Mouse (Mus musculus): ENCODE measurements around the gene Smarcd2. TPM values are rescaled to one million over a fixed set of nuclear protein-coding genes. Genes with fewer than 3 reads are reported as not detected.
"Not testable (repeated sequence)": the region's sequence is repeated elsewhere in the genome, so short reads cannot be mapped to it uniquely, and the experiment has no call there.

Smarcd2 gene
- polyA plus RNA-seq, 1 experiment from 2014 or later: 35.1 TPM

DNA sequence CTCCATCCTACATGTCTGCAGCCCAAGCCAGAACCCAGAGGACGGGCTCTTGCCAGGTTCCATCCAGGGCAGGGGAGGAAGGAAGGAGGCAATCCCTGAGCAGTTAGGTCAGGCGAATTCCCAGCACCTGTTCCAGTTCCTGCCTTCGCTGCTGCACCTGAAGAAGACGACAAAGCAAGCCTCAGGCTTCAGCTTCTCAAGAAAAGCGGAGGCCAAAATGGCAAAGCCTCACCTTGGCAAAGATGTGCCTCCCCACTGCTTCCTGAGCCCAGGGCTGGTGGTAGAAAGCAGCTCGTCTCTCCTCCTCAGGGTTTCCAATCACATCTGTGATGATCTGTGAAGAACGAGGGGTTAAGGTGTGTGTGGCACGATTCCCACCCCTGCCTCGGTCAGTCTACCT lies 8.8 kb downstream of the Smarcd2 start:
- Histone ChIP-seq H3K4me3 (no peak overlapping the region), H3K9ac (no peak overlapping the region), H3K4me1 (peaks cover 21% of the 10 kb centered on the region), H3K27me3 (no peaks in the 10 kb centered on the region), H3K36me3 (peaks cover 80% of the 10 kb centered on the region), H3K4me2 (replicated peaks) (no peak overlapping the region), H3K27ac (no peak overlapping the region), H3K9me3 (replicated peaks) (no peaks in the 10 kb centered on the region)
- no peak for ATAC-seq (ENCODE audit: low FRiP score)
- 96% methylated on average over 9 of the region's 9 CpGs for WGBS

DNA sequence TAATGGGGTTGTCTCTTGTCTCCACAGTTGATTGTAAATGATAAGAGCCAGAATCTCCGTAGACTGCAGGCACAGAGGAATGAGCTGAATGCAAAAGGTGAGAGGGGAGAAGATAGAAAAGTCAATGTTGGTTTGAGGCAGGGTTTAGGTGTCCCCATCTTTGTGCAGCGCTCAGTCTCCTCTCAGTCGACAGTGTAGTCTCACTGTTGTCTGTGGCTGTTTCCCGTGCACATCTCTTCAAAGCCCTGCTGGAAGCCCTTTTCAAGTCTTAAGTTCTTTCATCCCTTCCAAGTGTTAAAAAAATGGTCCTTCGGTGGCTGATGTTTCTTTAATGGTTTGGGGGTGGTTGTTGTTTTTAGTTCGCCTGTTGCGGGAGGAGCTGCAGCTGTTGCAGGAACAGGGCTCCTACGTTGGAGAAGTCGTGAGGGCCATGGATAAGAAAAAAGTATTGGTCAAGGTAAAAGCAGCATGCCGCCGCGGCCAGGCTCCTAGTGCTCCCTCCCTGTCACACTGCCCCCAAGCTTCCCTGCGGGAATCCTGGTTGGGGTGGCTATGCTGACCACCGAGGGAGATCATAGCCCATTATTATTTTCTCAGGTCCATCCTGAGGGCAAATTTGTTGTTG lies 11.8 kb downstream of the Smarcd2 start:
- Histone ChIP-seq H3K27ac (no peak overlapping the region), H3K4me2 (replicated peaks) (no peak overlapping the region), H3K4me3 (no peak overlapping the region), H3K27me3 (no peaks in the 10 kb centered on the region), H3K9ac (no peak overlapping the region), H3K9me3 (replicated peaks) (no peaks in the 10 kb centered on the region), H3K4me1 (peaks cover 13% of the 10 kb centered on the region), H3K36me3 (peaks cover 77% of the 10 kb centered on the region)
- WGBS: 82% methylated on average over 14 of the region's 14 CpGs
- ATAC-seq (ENCODE audit: low FRiP score): no peak

DNA sequence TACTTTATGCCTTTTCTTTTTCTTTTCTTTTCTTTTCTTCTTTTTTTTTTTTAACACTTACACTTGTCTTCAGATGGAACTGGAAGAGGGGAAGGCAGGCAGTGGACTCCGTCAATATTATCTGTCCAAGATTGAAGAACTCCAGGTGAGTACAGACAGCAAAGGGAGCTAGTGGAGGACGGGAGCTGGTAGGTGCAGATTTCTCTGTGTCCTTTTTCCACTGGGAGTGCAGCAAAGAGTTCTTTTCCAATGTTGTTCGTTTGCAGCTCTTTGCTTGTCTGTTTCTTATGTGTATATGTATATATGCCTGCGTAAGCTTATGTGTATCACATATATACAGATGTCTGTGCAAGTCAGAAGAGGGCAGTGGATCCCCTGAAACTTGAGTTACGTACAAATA lies 16.0 kb downstream of the Smarcd2 start:
- peak overlapping the region; percentile 84 for H3K4me2 ChIP-seq (replicated peaks)
- no peaks in the 10 kb centered on the region for H3K27me3 ChIP-seq
- H3K27ac ChIP-seq: no peak overlapping the region
- ATAC-seq (ENCODE audit: low FRiP score): no peak
- WGBS: 71% methylated on average over 5 of the region's 5 CpGs
- H3K4me3 ChIP-seq: peak overlapping the region; percentile 69
- peaks cover 21% of the 10 kb centered on the region for H3K4me1 ChIP-seq
- no peaks in the 10 kb centered on the region for H3K9me3 ChIP-seq (replicated peaks)
- H3K9ac ChIP-seq: peak overlapping the region; percentile 87
- peaks cover 61% of the 10 kb centered on the region for H3K36me3 ChIP-seq

DNA sequence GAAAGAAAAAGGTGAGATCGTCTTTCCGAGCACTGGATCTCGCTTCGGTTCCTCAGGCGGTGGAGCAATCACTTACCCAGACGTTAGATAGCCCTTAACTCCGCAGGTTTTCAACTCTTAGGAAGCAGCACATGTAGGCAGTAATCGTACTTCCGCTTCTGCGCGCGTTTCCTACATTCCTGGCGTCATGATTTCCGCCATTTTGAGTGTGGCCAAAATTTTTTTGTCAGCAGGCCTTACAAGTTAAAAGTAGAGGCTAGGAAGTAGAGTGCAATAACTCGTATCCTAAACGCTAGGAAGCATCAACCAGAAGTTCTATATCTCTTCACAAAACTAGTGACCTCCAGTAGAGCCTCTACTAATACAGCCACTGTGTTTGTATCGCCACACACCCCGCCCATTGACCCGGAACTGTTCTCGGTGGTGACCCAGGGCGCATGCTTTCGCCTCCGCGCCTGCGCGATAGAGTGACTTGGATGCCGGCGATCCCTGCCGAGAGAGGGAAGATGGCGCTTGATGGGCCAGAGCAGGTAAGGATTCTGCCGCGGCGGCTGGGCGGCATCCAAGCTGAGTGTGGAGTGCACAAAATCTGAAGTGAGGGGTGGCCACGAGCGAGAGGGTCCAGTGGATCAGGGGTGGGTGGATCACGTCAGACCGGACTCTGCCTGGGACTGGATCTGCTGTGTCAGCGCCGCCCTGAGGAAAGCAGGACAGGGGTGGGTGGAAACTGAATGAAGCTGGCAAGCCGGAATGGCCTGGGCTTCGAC lies 16.9 kb downstream of the Smarcd2 start, which contains the start of the genes Ftsj3 and Psmc5:
Gene Ftsj3 (minus strand): TSS at position 395 of the 767 bp plus-strand sequence.
Gene Psmc5 (plus strand): TSS at position 470 of the 767 bp plus-strand sequence.
- under 1% methylated on average over 42 of the region's 42 CpGs for WGBS
- H3K36me3 ChIP-seq: peaks cover 61% of the 10 kb centered on the region
- H3K4me1 ChIP-seq: peaks cover 21% of the 10 kb centered on the region
- peak within 1 kb of the TSS; percentile 84 for H3K4me2 ChIP-seq (replicated peaks)
- peak within 1 kb of the TSS; percentile 77 for H3K27ac ChIP-seq
- peak; percentile 96 for ATAC-seq (ENCODE audit: low FRiP score)
- peak within 1 kb of the TSS; percentile 87 for H3K9ac ChIP-seq
- H3K27me3 ChIP-seq: no peaks in the 10 kb centered on the region
- H3K4me3 ChIP-seq: peak within 1 kb of the TSS; percentile 69
- H3K9me3 ChIP-seq (replicated peaks): no peaks in the 10 kb centered on the region

DNA sequence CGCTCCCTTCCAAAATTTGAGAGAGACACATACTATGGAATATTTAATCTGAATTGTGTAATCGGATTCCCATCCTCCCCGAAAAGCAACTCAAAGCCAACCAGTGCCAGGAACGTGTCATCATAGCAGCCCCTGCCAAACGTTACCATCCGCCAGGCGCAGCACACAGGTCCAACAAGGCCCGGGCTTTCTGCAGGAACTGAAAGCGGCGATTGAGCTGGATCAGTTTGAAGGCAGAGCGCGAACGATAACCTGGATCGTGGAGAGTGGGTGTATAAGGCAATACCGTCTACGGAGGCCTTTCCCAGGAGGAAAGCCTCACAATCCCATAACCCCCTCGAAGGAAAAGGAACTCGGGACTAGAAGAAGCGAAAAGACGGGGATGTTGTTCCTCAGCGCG lies 17.6 kb downstream of the Smarcd2 start:
- WGBS: 6% methylated on average over 22 of the region's 22 CpGs
- peaks cover 63% of the 10 kb centered on the region for H3K36me3 ChIP-seq
- ATAC-seq (ENCODE audit: low FRiP score): 0 out of 2 replicates have a peak, but pooled peaks have one; percentile 10
- no peaks in the 10 kb centered on the region for H3K9me3 ChIP-seq (replicated peaks)
- peak overlapping the region; percentile 84 for H3K4me2 ChIP-seq (replicated peaks)
- H3K4me3 ChIP-seq: peak overlapping the region; percentile 69
- peak overlapping the region; percentile 87 for H3K9ac ChIP-seq
- no peaks in the 10 kb centered on the region for H3K27me3 ChIP-seq
- no peak overlapping the region for H3K27ac ChIP-seq
- peaks cover 21% of the 10 kb centered on the region for H3K4me1 ChIP-seq

DNA sequence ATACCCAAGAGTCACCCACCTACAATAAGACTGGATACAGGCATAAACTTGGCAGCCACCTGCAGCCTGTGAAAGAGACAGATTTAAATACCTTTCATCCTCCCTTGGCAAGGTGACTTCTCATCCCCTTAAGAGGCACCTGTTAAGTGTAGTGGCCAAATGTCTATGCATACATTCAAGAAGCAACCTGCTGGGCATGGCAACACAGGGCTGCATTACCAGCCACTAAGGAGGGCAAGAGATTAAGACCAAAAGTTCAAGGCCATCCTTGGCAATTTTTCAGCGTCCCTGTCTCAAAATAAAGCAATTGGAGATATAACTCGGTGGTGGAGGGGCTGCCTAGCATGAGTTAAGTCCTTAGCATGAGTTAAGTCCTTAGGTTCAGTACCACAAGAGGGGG lies 18.0 kb downstream of the Smarcd2 start:
- Histone ChIP-seq H3K4me2 (replicated peaks) (peak overlapping the region; percentile 84), H3K4me1 (peaks cover 21% of the 10 kb centered on the region), H3K9me3 (replicated peaks) (no peaks in the 10 kb centered on the region), H3K4me3 (peak overlapping the region; percentile 69), H3K9ac (peak overlapping the region; percentile 87), H3K27ac (no peak overlapping the region), H3K36me3 (peaks cover 67% of the 10 kb centered on the region), H3K27me3 (no peaks in the 10 kb centered on the region)
- 19% methylated on average over 2 of the region's 2 CpGs for WGBS
- ATAC-seq (ENCODE audit: low FRiP score): no peak

DNA sequence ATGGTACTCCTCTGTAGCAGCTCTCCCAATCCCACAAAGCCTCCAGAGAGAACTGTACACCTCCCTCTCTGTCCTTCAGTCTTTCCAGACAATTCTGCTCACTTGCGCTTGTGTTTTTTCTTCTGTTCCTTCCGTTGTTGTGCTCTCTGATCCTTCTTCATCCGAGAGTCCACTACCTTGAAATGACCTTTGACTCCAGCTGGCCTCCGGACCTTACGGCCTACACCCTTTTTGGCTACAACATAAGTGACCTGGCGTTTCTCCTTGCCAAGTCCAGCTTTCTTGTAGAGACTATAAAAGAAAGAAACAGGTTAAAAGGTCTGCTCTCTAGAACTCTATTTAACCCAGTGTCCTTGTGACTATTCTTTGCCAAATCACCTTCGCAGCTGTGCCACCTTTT lies 23.4 kb downstream of the Smarcd2 start:
- ATAC-seq (ENCODE audit: low FRiP score): no peak
- WGBS: 89% methylated on average over 7 of the region's 7 CpGs
- Histone ChIP-seq H3K9me3 (replicated peaks) (no peaks in the 10 kb centered on the region), H3K27ac (no peak overlapping the region), H3K4me3 (no peak overlapping the region), H3K27me3 (no peaks in the 10 kb centered on the region), H3K9ac (no peak overlapping the region), H3K36me3 (peaks cover 98% of the 10 kb centered on the region), H3K4me1 (no peaks in the 10 kb centered on the region; the same call in 1 of the 2 replicates), H3K4me2 (replicated peaks) (no peak overlapping the region)

DNA sequence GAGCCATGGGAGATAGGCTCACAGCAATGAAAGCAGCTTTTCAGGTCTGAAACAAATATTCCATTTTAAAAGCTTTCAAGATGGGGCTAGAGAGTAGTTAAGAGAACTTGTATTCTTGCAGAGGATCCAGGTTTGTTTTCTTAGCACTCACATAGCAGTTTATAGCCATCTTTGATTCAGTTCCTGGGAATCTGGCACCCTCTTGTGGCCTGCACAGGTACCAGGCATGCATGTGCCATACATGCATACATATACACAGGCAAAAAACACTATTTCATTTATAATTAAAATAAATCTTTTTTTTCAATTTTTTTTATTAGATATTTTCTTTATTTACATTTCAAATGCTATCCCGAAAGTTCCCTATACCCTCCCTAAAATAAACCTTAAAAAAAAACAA lies 25.9 kb downstream of the Smarcd2 start:
- H3K27me3 ChIP-seq: no peaks in the 10 kb centered on the region
- H3K27ac ChIP-seq: no peak overlapping the region
- WGBS: 98% methylated on average over 1 of the region's 1 CpGs
- no peak overlapping the region for H3K4me2 ChIP-seq (replicated peaks)
- no peaks in the 10 kb centered on the region for H3K4me1 ChIP-seq
- no peak overlapping the region for H3K9ac ChIP-seq
- H3K4me3 ChIP-seq: no peak overlapping the region
- ATAC-seq (ENCODE audit: low FRiP score): no peak
- no peaks in the 10 kb centered on the region for H3K9me3 ChIP-seq (replicated peaks)
- H3K36me3 ChIP-seq: peaks cover 98% of the 10 kb centered on the region

DNA sequence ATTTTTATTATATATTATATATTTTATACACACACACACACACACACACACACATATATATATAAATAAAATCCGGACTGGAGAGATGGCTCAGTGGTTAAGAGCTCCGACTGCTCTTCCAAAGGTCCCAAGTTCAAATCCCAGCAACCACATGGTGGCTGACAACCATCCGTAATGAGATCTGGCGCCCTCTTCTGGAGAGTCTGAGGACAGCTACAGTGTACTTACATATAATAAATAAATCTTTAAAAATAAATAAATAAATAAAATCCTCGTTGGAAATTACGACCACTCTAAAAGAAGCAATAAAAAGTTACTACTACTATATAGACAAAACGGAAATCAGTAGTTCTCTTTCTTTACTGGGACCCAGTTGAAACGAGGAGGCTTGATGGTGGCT lies 38.8 kb downstream of the Smarcd2 start:
- H3K36me3 ChIP-seq: peaks cover 60% of the 10 kb centered on the region
- H3K9ac ChIP-seq: not testable (repeated sequence)
- WGBS: 83% methylated on average over 8 of the region's 8 CpGs

DNA sequence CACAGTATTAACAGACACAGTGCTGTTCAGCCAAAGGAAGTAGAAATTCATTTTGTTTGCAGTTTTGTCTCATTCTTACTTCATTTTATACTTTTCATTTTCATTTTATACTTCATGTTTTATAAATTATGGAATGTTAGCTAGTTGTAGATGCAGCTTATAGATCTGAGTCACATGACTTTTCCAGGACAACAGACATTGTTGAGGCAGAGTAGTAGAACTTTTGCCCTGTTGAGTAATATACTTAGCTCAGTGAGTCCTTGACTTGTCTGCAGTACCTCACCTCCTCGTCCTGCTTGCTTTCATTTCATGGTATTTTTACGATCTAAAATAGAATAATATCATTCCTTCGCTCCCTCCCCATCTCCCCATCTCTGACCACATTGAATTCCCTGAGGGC lies 52.2 kb downstream of the Smarcd2 start:
- ATAC-seq (ENCODE audit: low FRiP score): no peak
- no peak overlapping the region for H3K27ac ChIP-seq
- peaks cover 21% of the 10 kb centered on the region for H3K4me1 ChIP-seq
- no peak overlapping the region for H3K9ac ChIP-seq
- peaks cover 16% of the 10 kb centered on the region for H3K36me3 ChIP-seq
- H3K4me3 ChIP-seq: no peak overlapping the region
- 95% methylated on average over 3 of the region's 3 CpGs for WGBS
- H3K9me3 ChIP-seq (replicated peaks): no peaks in the 10 kb centered on the region
- H3K4me2 ChIP-seq (replicated peaks): no peak overlapping the region
- H3K27me3 ChIP-seq: no peaks in the 10 kb centered on the region

More for the DNA sequence above, 38.8 kb downstream of the Smarcd2 start:
- H3K27me3 ChIP-seq; H3K27ac ChIP-seq; H3K9me3 ChIP-seq (replicated peaks); H3K4me3 ChIP-seq; H3K4me2 ChIP-seq (replicated peaks); H3K4me1 ChIP-seq; ATAC-seq (ENCODE audit: low FRiP score): not testable (repeated sequence)

DNA sequence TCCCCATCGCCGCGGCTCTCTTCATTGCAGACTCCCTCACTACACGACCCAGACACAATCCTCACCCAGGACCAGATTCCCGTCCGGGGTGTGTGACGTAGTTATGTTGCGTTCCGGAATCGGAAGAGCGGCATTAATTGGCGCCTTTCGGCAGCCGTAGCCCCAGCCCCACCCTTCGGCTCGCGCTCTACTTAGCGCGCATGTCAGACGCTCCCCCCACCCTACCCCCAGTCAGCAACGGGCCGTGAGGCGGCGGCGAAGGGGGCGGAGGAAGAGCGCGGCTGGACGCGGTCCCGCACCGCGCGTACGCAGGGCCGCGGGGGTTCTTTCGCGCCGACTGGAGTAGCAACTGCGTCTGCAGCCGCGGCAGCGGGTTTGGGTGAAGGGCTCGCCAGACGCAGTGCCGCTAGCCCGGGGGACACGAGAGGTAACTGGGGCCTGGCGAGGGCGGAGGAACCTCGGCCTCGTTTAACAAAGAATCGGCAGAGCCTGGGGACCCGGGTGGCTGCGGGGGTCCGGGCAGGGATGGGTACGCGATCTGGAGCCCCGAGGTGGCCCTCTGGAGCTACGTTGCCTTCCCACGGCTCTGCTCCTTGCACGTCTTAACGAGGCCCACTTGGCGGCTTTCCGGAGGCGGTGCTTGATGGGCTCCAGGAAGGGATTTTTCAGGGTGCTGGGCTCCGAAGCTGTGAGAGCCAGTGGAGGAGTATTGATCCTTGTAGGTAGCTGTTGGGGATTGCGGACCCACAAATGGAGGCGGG lies 55.9 kb downstream of the Smarcd2 start, which contains the start of gene Ddx42:
Gene Ddx42 (plus strand): TSS at position 197 of the 761 bp plus-strand sequence.
- Histone ChIP-seq H3K9me3 (replicated peaks) (no peaks in the 10 kb centered on the region), H3K4me2 (replicated peaks) (peak within 1 kb of the TSS; percentile 57), H3K4me1 (peaks cover 33% of the 10 kb centered on the region), H3K9ac (peak within 1 kb of the TSS; percentile 87), H3K36me3 (peaks cover 15% of the 10 kb centered on the region), H3K4me3 (peak within 1 kb of the TSS; percentile 93), H3K27ac (peak within 1 kb of the TSS; percentile 95), H3K27me3 (no peaks in the 10 kb centered on the region)
- WGBS: under 1% methylated on average over 70 of the region's 70 CpGs
- ATAC-seq (ENCODE audit: low FRiP score): peak; percentile 95

Measured in hindbrain, embryonic 12.5 days (tissue).